Mouse (Mus musculus): ENCODE data around the gene Apol9a. TPM values are rescaled to one million over a fixed set of nuclear protein-coding genes. Genes with fewer than 3 reads are reported as not detected.
"Not testable (repeated sequence)": the region's sequence is repeated elsewhere in the genome, so short reads cannot be mapped to it uniquely, and the experiment has no call there.

The Apol9a gene
- polyA plus RNA-seq, 1 experiment from 2014 or later = 0.43 TPM

- not testable (repeated sequence) for H3K27ac ChIP-seq (replicated peaks); ATAC-seq (ENCODE audit: low read depth); H3K27me3 ChIP-seq; H3K4me1 ChIP-seq (replicated peaks); H3K9me3 ChIP-seq; H3K4me3 ChIP-seq; H3K9ac ChIP-seq; H3K4me2 ChIP-seq; H3K36me3 ChIP-seq
- WGBS = 81% methylated on average over 11 of the region's 11 CpGs
Observed at GRCm38 (mm10) chr15:77397450-77398132, 13.3 kb downstream of the Apol9a start.

DNA sequence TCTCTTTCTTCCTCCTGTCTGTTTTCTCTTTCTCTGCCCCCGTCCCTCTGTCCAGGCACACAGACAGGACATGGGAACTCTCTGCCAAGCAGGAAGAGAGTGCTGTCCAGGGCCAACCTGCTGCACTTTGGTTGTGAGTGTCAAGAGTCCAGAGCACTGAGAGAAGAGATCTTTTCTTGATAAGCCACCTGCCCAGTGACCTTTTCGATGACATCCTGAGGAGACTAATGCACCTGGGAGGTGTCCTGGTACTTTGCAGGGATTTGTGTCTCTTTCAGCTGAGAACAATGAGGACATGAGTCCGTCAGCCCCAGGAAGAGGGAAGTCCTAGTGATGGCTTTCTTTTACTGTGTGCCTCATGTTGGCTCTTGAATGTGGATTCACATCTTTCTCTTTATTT lies 17.1 kb downstream of the Apol9a start:
- not testable (repeated sequence) for H3K27me3 ChIP-seq; H3K4me3 ChIP-seq; H3K27ac ChIP-seq (replicated peaks); ATAC-seq (ENCODE audit: low read depth); H3K4me2 ChIP-seq; H3K36me3 ChIP-seq; H3K9ac ChIP-seq; H3K9me3 ChIP-seq; H3K4me1 ChIP-seq (replicated peaks)
- 61% methylated on average over 3 of the region's 3 CpGs for WGBS

GRCm38 (mm10) chr15:77387462-77387861 lies 23.5 kb downstream of the Apol9a start:
- no peaks in the 10 kb centered on the region for H3K9me3 ChIP-seq
- H3K27me3 ChIP-seq = no peaks in the 10 kb centered on the region
- no peak overlapping the region for H3K27ac ChIP-seq (replicated peaks)
- no peaks in the 10 kb centered on the region for H3K36me3 ChIP-seq
- no peak for ATAC-seq (ENCODE audit: low read depth)
- no peaks in the 10 kb centered on the region for H3K4me1 ChIP-seq (replicated peaks)
- H3K9ac ChIP-seq = no peak overlapping the region
- no peak overlapping the region for H3K4me3 ChIP-seq
- 88% methylated on average over 2 of the region's 2 CpGs for WGBS
- H3K4me2 ChIP-seq = no peak overlapping the region

DNA sequence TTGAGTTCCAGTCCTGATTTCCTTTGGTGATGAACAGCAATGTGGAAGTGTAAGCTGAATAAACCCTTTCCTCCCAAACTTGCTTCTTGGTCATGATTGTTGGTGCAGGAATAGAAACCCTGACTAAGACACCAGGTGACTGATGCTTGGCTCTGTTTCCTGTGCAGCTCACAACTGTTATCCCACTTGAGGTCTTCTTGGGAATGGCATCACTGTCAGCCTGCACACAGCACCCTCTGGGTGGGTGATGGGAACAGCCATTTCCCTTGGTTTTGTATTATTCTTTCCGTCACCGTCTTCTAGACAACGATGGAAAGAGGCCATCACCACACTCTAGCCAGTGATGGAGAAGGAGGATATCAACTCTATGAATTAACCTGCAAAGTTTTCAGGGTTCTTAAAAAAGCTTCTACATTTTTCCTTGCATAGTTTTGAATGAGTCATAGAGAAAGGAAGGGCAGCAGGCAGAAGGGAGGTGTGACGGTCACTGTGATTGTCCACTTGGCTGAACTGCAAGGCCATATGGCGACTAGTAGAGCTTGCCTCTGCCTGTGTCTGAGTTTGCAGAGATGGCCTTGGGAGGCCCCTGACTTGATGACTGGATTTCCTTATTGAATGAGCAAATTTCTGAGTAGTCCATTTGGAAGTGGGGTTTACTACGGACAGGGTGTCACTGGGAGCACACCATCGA lies 26.4 kb downstream of the Apol9a start:
- H3K27me3 ChIP-seq = no peaks in the 10 kb centered on the region
- H3K27ac ChIP-seq (replicated peaks) = no peak overlapping the region
- no peak overlapping the region for H3K4me3 ChIP-seq
- H3K9me3 ChIP-seq = no peaks in the 10 kb centered on the region
- no peak overlapping the region for H3K4me2 ChIP-seq
- WGBS = 94% methylated on average over 7 of the region's 7 CpGs
- no peaks in the 10 kb centered on the region for H3K36me3 ChIP-seq
- no peak overlapping the region for H3K9ac ChIP-seq
- ATAC-seq (ENCODE audit: low read depth) = no peak
- no peaks in the 10 kb centered on the region for H3K4me1 ChIP-seq (replicated peaks)

DNA sequence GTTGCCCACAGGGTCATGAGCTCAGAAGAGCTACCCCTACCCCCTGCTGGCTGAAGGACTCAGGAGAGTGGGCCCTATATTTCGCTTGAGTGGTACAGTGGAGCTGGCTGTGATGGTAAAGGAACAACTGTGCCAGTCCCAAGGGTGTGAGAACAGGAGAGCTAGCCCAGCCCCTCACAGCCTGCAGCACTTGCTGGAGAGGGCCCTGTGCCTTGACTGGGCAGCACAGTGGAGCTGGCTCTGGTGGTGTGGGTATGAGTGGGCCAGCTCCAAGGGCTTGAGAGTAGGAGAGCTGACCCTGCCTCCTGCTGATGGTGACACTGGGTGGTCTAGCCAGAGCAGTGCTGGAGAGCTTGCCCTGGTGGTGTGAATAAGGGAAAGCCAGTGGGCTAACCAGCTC lies 28.1 kb downstream of the Apol9a start:
- Histone ChIP-seq H3K4me2 (no peak overlapping the region), H3K27me3 (no peaks in the 10 kb centered on the region), H3K4me1 (replicated peaks) (no peaks in the 10 kb centered on the region), H3K27ac (replicated peaks) (no peak overlapping the region), H3K4me3 (no peak overlapping the region), H3K36me3 (no peaks in the 10 kb centered on the region), H3K9ac (no peak overlapping the region), H3K9me3 (no peaks in the 10 kb centered on the region)
- 60% methylated on average over 1 of the region's 1 CpGs for WGBS
- no peak for ATAC-seq (ENCODE audit: low read depth)

DNA sequence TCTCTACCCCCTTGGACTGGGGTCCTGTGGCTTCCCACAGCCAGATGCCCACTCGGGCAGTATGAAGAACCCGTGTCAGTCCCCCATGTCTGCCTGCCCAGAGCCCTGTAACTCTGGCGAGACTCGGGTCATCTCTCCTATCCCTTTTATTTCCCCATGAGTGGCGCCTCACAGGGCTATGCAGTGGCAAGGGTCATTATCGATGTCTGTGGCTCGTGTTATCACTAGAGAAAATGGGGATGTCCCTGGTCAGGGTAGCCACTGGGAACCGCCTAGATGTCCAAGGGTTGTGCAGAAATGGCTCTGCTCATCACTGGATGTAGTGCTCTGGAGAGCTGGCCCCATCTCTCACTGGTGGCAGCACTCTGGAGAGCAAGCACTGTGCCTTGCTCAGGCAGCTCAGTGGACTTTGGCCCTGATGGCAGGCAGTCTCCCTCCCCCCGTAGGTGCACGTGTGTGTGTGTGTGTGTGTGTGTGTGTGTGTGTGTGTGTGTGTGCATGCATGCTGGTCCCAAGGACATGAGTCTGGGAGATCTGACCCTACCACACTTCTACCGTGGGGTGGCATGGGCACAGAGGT lies 28.6 kb downstream of the Apol9a start:
- Histone ChIP-seq H3K36me3 (no peaks in the 10 kb centered on the region), H3K27me3 (no peaks in the 10 kb centered on the region), H3K4me1 (replicated peaks) (no peaks in the 10 kb centered on the region), H3K9ac (no peak overlapping the region), H3K4me3 (no peak overlapping the region), H3K4me2 (no peak overlapping the region), H3K27ac (replicated peaks) (no peak overlapping the region), H3K9me3 (no peaks in the 10 kb centered on the region)
- ATAC-seq (ENCODE audit: low read depth) = no peak
- WGBS = 81% methylated on average over 11 of the region's 11 CpGs

DNA sequence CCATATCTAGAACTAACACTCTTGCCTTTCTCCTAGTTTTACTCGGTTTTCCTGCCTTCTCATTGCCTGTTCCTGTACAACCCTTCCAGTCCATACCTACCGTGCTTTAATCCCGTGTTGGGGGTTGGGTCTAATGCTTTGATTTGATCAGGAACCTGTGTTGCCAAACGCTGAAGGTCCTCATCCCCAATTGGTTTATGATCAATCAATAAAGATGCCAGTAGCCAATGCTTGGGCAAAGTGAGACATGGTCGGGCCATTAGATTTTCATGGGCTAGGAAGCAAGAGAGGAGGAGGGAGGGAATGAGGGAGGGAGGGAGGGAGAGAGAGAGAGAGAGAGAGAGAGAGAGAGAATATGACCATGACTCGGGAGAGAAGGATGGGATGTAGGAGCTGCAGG lies 29.5 kb downstream of the Apol9a start:
- no peaks in the 10 kb centered on the region for H3K27me3 ChIP-seq
- ATAC-seq (ENCODE audit: low read depth) = no peak
- H3K4me2 ChIP-seq = no peak overlapping the region
- no peaks in the 10 kb centered on the region for H3K36me3 ChIP-seq
- 78% methylated on average over 6 of the region's 6 CpGs for WGBS
- H3K4me1 ChIP-seq (replicated peaks) = no peaks in the 10 kb centered on the region
- H3K9ac ChIP-seq = no peak overlapping the region
- H3K4me3 ChIP-seq = no peak overlapping the region
- H3K9me3 ChIP-seq = no peaks in the 10 kb centered on the region
- no peak overlapping the region for H3K27ac ChIP-seq (replicated peaks)

DNA sequence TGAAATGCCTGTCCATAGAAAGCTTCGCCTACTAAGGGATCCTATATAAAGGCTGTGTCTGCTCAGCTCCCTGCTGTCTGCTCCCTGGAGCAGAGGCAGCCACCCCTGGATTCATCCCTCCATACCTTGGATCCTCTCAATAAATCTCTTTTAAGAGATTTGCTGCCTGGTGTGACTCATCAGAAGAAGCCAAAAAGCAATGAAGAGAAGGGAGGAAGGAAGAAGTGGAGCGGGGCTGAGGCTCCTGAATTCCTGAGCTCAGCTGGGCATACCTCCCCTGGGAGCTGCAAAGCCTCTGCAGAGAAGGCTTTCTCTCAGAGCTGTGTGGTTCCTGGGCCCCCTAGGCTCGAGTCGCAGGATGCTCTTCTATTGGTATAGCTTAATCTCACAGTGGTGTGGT lies 31.0 kb downstream of the Apol9a start:
- 56% methylated on average over 4 of the region's 4 CpGs for WGBS
- Histone ChIP-seq H3K4me3 (no peak overlapping the region), H3K9ac (no peak overlapping the region), H3K27me3 (no peaks in the 10 kb centered on the region), H3K4me1 (replicated peaks) (no peaks in the 10 kb centered on the region), H3K27ac (replicated peaks) (no peak overlapping the region), H3K4me2 (no peak overlapping the region), H3K36me3 (no peaks in the 10 kb centered on the region), H3K9me3 (no peaks in the 10 kb centered on the region)
- ATAC-seq (ENCODE audit: low read depth) = no peak

DNA sequence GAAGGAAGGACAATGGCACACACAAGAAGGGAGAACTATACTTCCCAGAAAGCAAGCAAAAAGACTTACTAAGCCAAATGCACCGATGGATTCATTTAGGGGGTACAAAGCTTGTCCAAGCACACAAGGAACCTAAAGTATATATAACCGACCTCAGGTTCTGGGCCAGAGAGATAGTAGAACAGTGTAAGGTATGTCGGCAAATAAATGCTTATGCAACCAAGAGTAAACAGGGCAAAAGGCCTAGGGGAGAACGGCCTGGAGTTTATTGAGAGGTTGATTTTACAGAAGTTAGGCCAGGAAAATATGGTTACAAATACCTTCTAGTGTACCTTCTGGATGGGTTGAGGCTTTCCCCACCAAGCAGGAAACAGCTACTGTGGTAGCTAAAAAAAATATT lies 33.5 kb downstream of the Apol9a start:
- Histone ChIP-seq H3K4me2 (no peak overlapping the region), H3K9me3 (no peaks in the 10 kb centered on the region), H3K9ac (no peak overlapping the region), H3K4me1 (replicated peaks) (no peaks in the 10 kb centered on the region), H3K27me3 (no peaks in the 10 kb centered on the region), H3K4me3 (no peak overlapping the region), H3K36me3 (no peaks in the 10 kb centered on the region), H3K27ac (replicated peaks) (no peak overlapping the region)
- 92% methylated on average over 4 of the region's 4 CpGs for WGBS
- no peak for ATAC-seq (ENCODE audit: low read depth)

GRCm38 (mm10) chr15:77376920-77377319 lies 34.0 kb downstream of the Apol9a start:
- no peak overlapping the region for H3K27ac ChIP-seq (replicated peaks)
- no peaks in the 10 kb centered on the region for H3K4me1 ChIP-seq (replicated peaks)
- H3K4me3 ChIP-seq = no peak overlapping the region
- no peak overlapping the region for H3K9ac ChIP-seq
- H3K4me2 ChIP-seq = no peak overlapping the region
- no peaks in the 10 kb centered on the region for H3K36me3 ChIP-seq
- 83% methylated on average over 7 of the region's 7 CpGs for WGBS
- ATAC-seq (ENCODE audit: low read depth) = no peak
- no peaks in the 10 kb centered on the region for H3K27me3 ChIP-seq
- H3K9me3 ChIP-seq = no peaks in the 10 kb centered on the region

GRCm38 (mm10) chr15:77370588-77370987 lies 40.3 kb downstream of the Apol9a start:
- Histone ChIP-seq H3K36me3 (no peaks in the 10 kb centered on the region), H3K4me2 (no peak overlapping the region), H3K27ac (replicated peaks) (no peak overlapping the region), H3K4me3 (no peak overlapping the region), H3K9ac (no peak overlapping the region), H3K27me3 (no peaks in the 10 kb centered on the region), H3K9me3 (no peaks in the 10 kb centered on the region), H3K4me1 (replicated peaks) (peaks cover 27% of the 10 kb centered on the region)
- no peak for ATAC-seq (ENCODE audit: low read depth)
- 85% methylated on average over 8 of the region's 8 CpGs for WGBS

DNA sequence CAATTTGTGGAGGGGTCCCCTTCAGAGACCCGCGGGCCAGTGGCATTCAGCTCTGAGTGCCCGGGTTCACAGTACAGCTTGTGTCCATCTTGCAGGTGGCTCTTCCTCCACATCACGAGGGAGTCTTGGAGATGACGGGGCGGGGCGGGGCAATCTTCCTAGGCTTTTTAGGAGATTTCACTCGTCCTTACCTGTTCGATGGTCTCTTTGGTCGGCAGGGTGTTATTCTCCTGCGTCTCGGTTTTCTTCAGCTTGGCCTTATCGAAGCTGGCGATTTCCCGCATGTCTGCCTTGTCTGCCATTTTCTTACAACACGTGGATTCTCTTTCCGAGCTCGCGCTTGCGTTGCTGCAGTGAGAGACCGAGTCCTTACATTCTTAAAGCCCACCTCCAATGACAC lies 41.0 kb downstream of the Apol9a start:
- H3K27ac ChIP-seq (replicated peaks) = no peak overlapping the region
- no peaks in the 10 kb centered on the region for H3K9me3 ChIP-seq
- no peak overlapping the region for H3K4me3 ChIP-seq
- 93% methylated on average over 21 of the region's 21 CpGs for WGBS
- H3K27me3 ChIP-seq = no peaks in the 10 kb centered on the region
- no peak overlapping the region for H3K9ac ChIP-seq
- H3K4me1 ChIP-seq (replicated peaks) = peaks cover 27% of the 10 kb centered on the region
- ATAC-seq (ENCODE audit: low read depth) = no peak
- no peaks in the 10 kb centered on the region for H3K36me3 ChIP-seq
- no peak overlapping the region for H3K4me2 ChIP-seq
